Mouse (Mus musculus) embryonic facial prominence, embryonic 11.5 days (tissue): ENCODE measurements at regions not wholly inside any gene's neighbourhood (a gene's known extent, or its start where the extent isn't known, plus 50 kb on each side); places are given as distances from the start of the nearest gene placed in this dataset.

ENCODE experiments used
- ATAC-seq: fragments of 200-750 bp; cut with Nextera tagmentation; replicated peaks from 2 replicates; pipeline ENCODE4 v1.8.0; 2017; ENCODE audit warnings: low read depth; ENCODE audit not compliant: insufficient number of reproducible peaks, low FRiP score, low TSS enrichment
- DNase-seq: peaks from one replicate; pipeline ENCODE4 v3.0.0-alpha.2; 2015; ENCODE audit warnings: low spot score
- H3K27ac ChIP-seq: fragments of 300-500 bp; sonication (generic); replicated peaks from 2 replicates; pipeline ENCODE4 v1.5.1; 2014; ENCODE audit warnings: mild to moderate bottlenecking, low read depth, low read length, control low read depth
- H3K27me3 ChIP-seq: fragments of 300-500 bp; sonication (generic); 2 replicates; pipeline ENCODE4 v1.6.1; 2014; ENCODE audit warnings: mild to moderate bottlenecking, low read length, moderate library complexity, mixed read lengths; ENCODE audit not compliant: control insufficient read depth, insufficient read depth
- H3K36me3 ChIP-seq: fragments of 300-500 bp; sonication (generic); replicated peaks from 2 replicates; pipeline ENCODE4 v1.6.1; 2014; ENCODE audit warnings: low read depth, mild to moderate bottlenecking, low read length, moderate library complexity, mixed read lengths; ENCODE audit not compliant: control insufficient read depth, insufficient read depth
- H3K4me1 ChIP-seq: fragments of 300-500 bp; sonication (generic); 2 replicates; pipeline ENCODE4 v1.6.1; 2014; ENCODE audit warnings: low read length, mixed read lengths; ENCODE audit not compliant: control insufficient read depth, insufficient read depth
- H3K4me2 ChIP-seq: fragments of 300-500 bp; sonication (generic); 2 replicates; pipeline ENCODE4 v1.6.1; 2014; ENCODE audit warnings: low read depth, mild to moderate bottlenecking, control low read depth, low read length, moderate library complexity
- H3K4me3 ChIP-seq: fragments of 300-500 bp; sonication (generic); 2 replicates; pipeline ENCODE4 v1.5.1; 2014; ENCODE audit warnings: low read depth, low read length, control low read depth
- H3K9ac ChIP-seq: fragments of 300-500 bp; sonication (generic); replicated peaks from 2 replicates; pipeline ENCODE4 v1.6.1; 2014; ENCODE audit warnings: mild to moderate bottlenecking, control low read depth, low read length
- H3K9me3 ChIP-seq: fragments of 300-500 bp; sonication (generic); replicated peaks from 2 replicates; pipeline ENCODE4 v1.6.1; 2016; ENCODE audit warnings: mild to moderate bottlenecking, low read length, inconsistent platforms, mixed read lengths; ENCODE audit not compliant: control insufficient read depth
- WGBS: fragments of 180-500 bp; shearing (Covaris S2); extraction: QIAGEN DNeasy Blood & Tissue Kit; methylation state at CpG from one replicate; pipeline ENCODE4 v1.1.7; 2014; 5-methylcytosine and 5-hydroxymethylcytosine counted together

- H3K27me3 ChIP-seq: no peaks in the 10 kb centered on the region
- no peak overlapping the region for H3K27ac ChIP-seq
- no peak overlapping the region for H3K9ac ChIP-seq
- no peaks in the 10 kb centered on the region for H3K36me3 ChIP-seq
- 50% methylated on average over 13 of the region's 13 CpGs for WGBS
- H3K9me3 ChIP-seq: no peaks in the 10 kb centered on the region
- H3K4me2 ChIP-seq: no peak overlapping the region
- ATAC-seq (no peak; the same call in 1 of the 2 replicates), DNase-seq (no peak)
- H3K4me1 ChIP-seq: no peaks in the 10 kb centered on the region
- H3K4me3 ChIP-seq: no peak overlapping the region
Measured at GRCm38 (mm10) chr3:120472687-120473644, 688.7 kb upstream of the Ptbp2 start.

DNA sequence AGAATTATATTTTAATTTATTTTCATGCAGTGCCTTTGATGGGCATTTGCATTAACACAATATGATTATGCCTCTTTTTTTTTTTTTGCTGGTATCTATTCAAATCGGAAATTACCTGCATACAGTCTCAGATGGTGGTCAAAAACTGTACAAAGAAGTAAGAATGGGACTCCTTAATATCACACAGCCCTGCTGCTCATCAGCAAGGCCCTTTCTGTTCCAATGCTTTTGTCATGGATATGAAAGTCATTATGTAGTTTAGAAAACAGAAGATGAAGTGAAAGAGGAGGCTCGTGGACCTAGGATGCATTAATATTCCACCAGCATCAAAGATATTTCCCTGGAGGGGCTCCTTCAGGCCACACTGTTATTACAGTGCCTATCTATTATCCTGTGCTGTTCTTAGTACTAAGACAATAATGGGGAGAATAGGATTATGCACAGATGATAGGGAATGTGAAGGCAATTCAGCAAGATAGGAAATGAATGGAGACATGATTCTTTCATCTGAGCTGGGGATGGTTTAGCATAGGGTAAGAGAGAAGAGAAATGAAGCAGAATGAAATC is 687.7 kb upstream of the Ptbp2 start:
- Histone ChIP-seq H3K4me1 (no peaks in the 10 kb centered on the region), H3K9ac (no peak overlapping the region), H3K9me3 (no peaks in the 10 kb centered on the region), H3K36me3 (no peaks in the 10 kb centered on the region), H3K27ac (no peak overlapping the region), H3K27me3 (no peaks in the 10 kb centered on the region), H3K4me2 (no peak overlapping the region), H3K4me3 (no peak overlapping the region)
- ATAC-seq (no peak), DNase-seq (no peak)
- 60% methylated on average over 2 of the region's 2 CpGs for WGBS

DNA sequence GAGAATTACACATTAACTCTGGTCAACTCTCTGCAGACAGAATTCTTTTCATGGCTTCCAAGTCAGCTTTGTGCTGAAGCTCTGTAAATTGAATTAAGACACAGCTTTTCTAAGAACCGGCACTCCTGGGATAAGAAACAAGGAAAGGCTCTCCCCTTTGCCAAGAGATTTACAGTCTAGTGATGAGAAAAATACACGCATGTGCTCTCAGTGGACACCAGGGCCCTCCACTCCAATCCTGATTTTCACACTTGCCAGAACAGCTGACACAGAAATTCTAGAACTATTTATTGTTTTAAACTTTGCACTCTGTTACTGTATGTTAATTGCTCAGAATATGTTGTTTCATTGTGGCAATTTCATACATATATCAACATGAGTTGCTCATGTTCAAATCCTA is 684.6 kb upstream of the Ptbp2 start:
- Histone ChIP-seq H3K36me3 (no peaks in the 10 kb centered on the region), H3K9me3 (no peaks in the 10 kb centered on the region), H3K4me3 (no peak overlapping the region), H3K4me1 (no peaks in the 10 kb centered on the region), H3K27me3 (no peaks in the 10 kb centered on the region), H3K9ac (no peak overlapping the region), H3K4me2 (no peak overlapping the region), H3K27ac (no peak overlapping the region)
- WGBS: 65% methylated on average over 2 of the region's 2 CpGs
- DNase-seq (no peak), ATAC-seq (no peak)

- DNase-seq (no peak), ATAC-seq (no peak)
- Histone ChIP-seq H3K4me2 (no peak overlapping the region), H3K4me3 (no peak overlapping the region), H3K27ac (no peak overlapping the region), H3K4me1 (no peaks in the 10 kb centered on the region), H3K9ac (no peak overlapping the region), H3K36me3 (no peaks in the 10 kb centered on the region), H3K27me3 (no peaks in the 10 kb centered on the region), H3K9me3 (no peaks in the 10 kb centered on the region)
Measured at GRCm38 (mm10) chr3:120460717-120461116, 676.5 kb upstream of the Ptbp2 start.

- ATAC-seq (no peak), DNase-seq (no peak)
- no peak overlapping the region for H3K9ac ChIP-seq
- H3K27me3 ChIP-seq: no peaks in the 10 kb centered on the region
- no peaks in the 10 kb centered on the region for H3K9me3 ChIP-seq
- H3K4me2 ChIP-seq: no peak overlapping the region
- WGBS: 89% methylated on average over 7 of the region's 7 CpGs
- H3K4me1 ChIP-seq: no peaks in the 10 kb centered on the region
- no peak overlapping the region for H3K27ac ChIP-seq
- H3K36me3 ChIP-seq: no peaks in the 10 kb centered on the region
- no peak overlapping the region for H3K4me3 ChIP-seq
Measured at GRCm38 (mm10) chr3:120457912-120458311, 673.6 kb upstream of the Ptbp2 start.

DNA sequence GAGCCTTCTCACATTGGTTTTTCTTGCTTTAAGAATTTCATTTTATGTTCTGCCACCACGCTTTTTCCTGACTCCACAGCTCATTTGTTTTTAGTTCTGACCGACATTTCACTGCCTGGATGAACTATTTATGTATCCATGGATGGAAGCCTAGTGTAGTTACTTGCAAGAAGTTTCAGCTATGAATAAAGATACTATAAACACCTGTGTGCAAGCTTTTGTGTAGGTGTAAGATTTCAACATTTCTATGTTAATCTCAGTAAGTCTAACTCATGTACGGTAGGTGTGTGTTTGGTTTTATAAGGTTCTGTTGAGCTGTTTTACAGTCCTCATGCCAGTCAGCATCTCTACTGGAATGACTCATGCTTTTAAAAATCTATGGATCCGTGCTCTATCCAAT is 656.9 kb upstream of the Ptbp2 start:
- Histone ChIP-seq H3K36me3 (no peaks in the 10 kb centered on the region), H3K9me3 (no peaks in the 10 kb centered on the region), H3K9ac (no peak overlapping the region), H3K27me3 (no peaks in the 10 kb centered on the region), H3K4me2 (no peak overlapping the region), H3K4me1 (no peaks in the 10 kb centered on the region), H3K27ac (no peak overlapping the region), H3K4me3 (no peak overlapping the region)
- DNase-seq (no peak), ATAC-seq (no peak)
- WGBS: 85% methylated on average over 4 of the region's 4 CpGs

- ATAC-seq: no peak
- WGBS: 73% methylated on average over 2 of the region's 2 CpGs
Measured at GRCm38 (mm10) chr3:120430285-120430684, 646.0 kb upstream of the Ptbp2 start.

GRCm38 (mm10) chr3:120416634-120417033 is 632.4 kb upstream of the Ptbp2 start:
- no peaks in the 10 kb centered on the region for H3K9me3 ChIP-seq
- H3K4me1 ChIP-seq: no peaks in the 10 kb centered on the region
- H3K9ac ChIP-seq: no peak overlapping the region

More at GRCm38 (mm10) chr3:120430285-120430684, 646.0 kb upstream of the Ptbp2 start:
- no peaks in the 10 kb centered on the region for H3K36me3 ChIP-seq
- H3K4me1 ChIP-seq: no peaks in the 10 kb centered on the region
- no peak overlapping the region for H3K4me3 ChIP-seq
- H3K27me3 ChIP-seq: no peaks in the 10 kb centered on the region
- no peaks in the 10 kb centered on the region for H3K9me3 ChIP-seq
- H3K9ac ChIP-seq: no peak overlapping the region
- H3K4me2 ChIP-seq: no peak overlapping the region
- H3K27ac ChIP-seq: no peak overlapping the region
- DNase-seq: no peak

More at GRCm38 (mm10) chr3:120416634-120417033, 632.4 kb upstream of the Ptbp2 start:
- DNase-seq (no peak), ATAC-seq (no peak)
- Histone ChIP-seq H3K27ac (no peak overlapping the region), H3K4me3 (no peak overlapping the region), H3K4me2 (no peak overlapping the region), H3K27me3 (no peaks in the 10 kb centered on the region), H3K36me3 (no peaks in the 10 kb centered on the region)
- WGBS: 53% methylated on average over 3 of the region's 3 CpGs
